Mouse (Mus musculus): ENCODE measurements around the gene Aktip.

Gene Aktip

GRCm38 (mm10) chr8:91199876-91200275 is at the start of gene Aktip:
Aktip (minus strand) TSS chr8:91199976.
- no peak for DNase-seq

GRCm38 (mm10) chr8:91245821-91246454 is 46.2 kb upstream of the Aktip start:
- DNase-seq: no peak

GRCm38 (mm10) chr8:91242721-91243120 is 42.9 kb upstream of the Aktip start:
- no peak for DNase-seq

- DNase-seq: no peak
These were observed 42.2 kb upstream of the Aktip start for GRCm38 (mm10) chr8:91241873-91242519.

- no peak for DNase-seq
These were observed 41.6 kb upstream of the Aktip start for GRCm38 (mm10) chr8:91241371-91241770.

- no peak for DNase-seq
These were observed 37.4 kb upstream of the Aktip start for GRCm38 (mm10) chr8:91237191-91237590.

- no peak for DNase-seq
These were observed 34.3 kb upstream of the Aktip start for GRCm38 (mm10) chr8:91234097-91234496.

GRCm38 (mm10) chr8:91227421-91227841 is 27.7 kb upstream of the Aktip start:
- no peak for DNase-seq

GRCm38 (mm10) chr8:91224227-91224626 is 24.5 kb upstream of the Aktip start:
- no peak for DNase-seq

GRCm38 (mm10) chr8:91221841-91222240 is 22.1 kb upstream of the Aktip start:
- DNase-seq: no peak

GRCm38 (mm10) chr8:91218271-91218670 is 18.5 kb upstream of the Aktip start:
- no peak for DNase-seq

GRCm38 (mm10) chr8:91217062-91217905 is 17.5 kb upstream of the Aktip start:
- no peak for DNase-seq

GRCm38 (mm10) chr8:91214287-91214686 is 14.5 kb upstream of the Aktip start:
- DNase-seq: no peak

GRCm38 (mm10) chr8:91212948-91213347 is 13.2 kb upstream of the Aktip start:
- DNase-seq: no peak

- DNase-seq: no peak
These were observed 9.9 kb upstream of the Aktip start for GRCm38 (mm10) chr8:91209658-91210057.

GRCm38 (mm10) chr8:91207676-91208075 is 7.9 kb upstream of the Aktip start:
- DNase-seq: no peak

GRCm38 (mm10) chr8:91205897-91206296 is 6.1 kb upstream of the Aktip start:
- no peak for DNase-seq

GRCm38 (mm10) chr8:91201184-91201583 is 1.4 kb upstream of the Aktip start:
- no peak for DNase-seq

- DNase-seq: no peak
These were observed 1.7 kb downstream of the Aktip start for GRCm38 (mm10) chr8:91198036-91198435.

GRCm38 (mm10) chr8:91197233-91197632 is 2.5 kb downstream of the Aktip start:
- DNase-seq: no peak

GRCm38 (mm10) chr8:91196661-91197060 is 3.1 kb downstream of the Aktip start:
- DNase-seq: no peak

- no peak for DNase-seq
These were observed 5.7 kb downstream of the Aktip start for GRCm38 (mm10) chr8:91194081-91194480.

GRCm38 (mm10) chr8:91192941-91193340 is 6.8 kb downstream of the Aktip start:
- DNase-seq: no peak

GRCm38 (mm10) chr8:91190816-91191340 is 8.9 kb downstream of the Aktip start:
- peak; percentile 36 for DNase-seq

Data from kidney, adult 18-20 months (tissue).